Mouse (Mus musculus): ENCODE measurements at regions not wholly inside any gene's neighbourhood (a gene's known extent, or its start where the extent isn't known, plus 50 kb on each side); places are given as distances from the start of the nearest gene placed in this dataset.

- TF ChIP-seq CTCF (IDR thresholded peaks at IDR 0.05; ENCODE audit: low read depth) (no peak), EP300 (optimal IDR thresholded peaks at IDR 0.05) (no peak)
These were observed 72.2 kb upstream of the Mmadhc start for GRCm38 (mm10) chr2:50368831-50369230.
